7 mouse cellular contexts compared by ENCODE assay signal in the genomic region with DNA sequence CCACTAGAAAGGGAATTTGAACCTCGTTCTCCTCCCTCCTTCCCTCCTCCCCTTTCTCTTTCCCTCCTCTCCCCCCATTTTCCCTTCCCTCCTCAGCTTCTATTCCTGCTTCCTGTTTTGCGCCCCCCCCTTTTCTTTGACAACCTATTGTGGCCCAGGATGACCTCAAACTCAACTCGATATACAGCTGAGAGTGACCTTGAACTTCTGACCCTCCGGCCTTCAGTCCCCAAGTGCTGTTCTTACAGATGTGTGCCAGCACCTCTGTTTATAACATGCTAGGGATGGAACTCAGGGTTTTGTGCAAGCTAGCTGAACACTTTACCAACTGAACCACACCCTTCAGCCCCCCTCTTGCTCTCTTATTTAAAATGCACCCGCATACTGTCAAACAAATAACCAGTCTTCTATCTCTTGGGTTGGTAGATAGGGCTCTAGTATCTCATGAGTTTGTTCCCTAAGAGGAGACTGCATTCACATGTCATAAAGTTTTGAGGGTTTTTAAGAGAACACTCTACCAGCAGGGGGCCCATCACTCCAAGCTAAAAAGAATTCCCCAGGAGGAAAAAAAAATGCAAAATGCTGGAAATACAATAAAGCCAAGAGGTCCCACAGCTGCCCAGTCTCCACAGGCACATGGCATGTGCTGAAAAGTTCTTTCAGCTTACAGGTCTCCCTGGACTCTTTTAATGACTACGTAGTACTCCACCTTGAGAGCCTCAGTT. TPM values are rescaled to one million over a fixed set of nuclear protein-coding genes. Genes with fewer than 3 reads are reported as not detected.
DNase-seq lines count a peak whose midpoint lies in the region; ATAC-seq and TF ChIP-seq lines count a peak whose summit lies in the region.

No protein-coding gene starts in this region.

- no peaks in the 10 kb centered on the region for H3K36me3 ChIP-seq in MEL (ENCODE audit: control insufficient read depth in 1 of 2, insufficient read depth in 2 of 2, low read length in 2 of 2)

- no peaks in the 10 kb centered on the region for H3K27me3 ChIP-seq in MEL (ENCODE audit: control insufficient read depth in 1 of 2, insufficient read depth in 2 of 2, low read length in 2 of 2)

- H3K27ac ChIP-seq in MEL (ENCODE audit: control insufficient read depth, low read depth, low read length) = no peak overlapping the region

- no peak overlapping the region for H3K9ac ChIP-seq in MEL (ENCODE audit: control insufficient read depth, low read depth, low read length, poor library complexity, severe bottlenecking)

- no peak for TF ChIP-seq CTCF in MEL (IDR thresholded peaks at IDR 0.05 in 2 of 3, conservative IDR thresholded peaks at IDR 0.05 in 1 of 3; ENCODE audit: control insufficient read depth in 1 of 3, insufficient read depth in 1 of 3, low read depth in 2 of 3, low read length in 3 of 3, poor library complexity in 1 of 3, severe bottlenecking in 1 of 3)

- TF ChIP-seq RAD21 in MEL (IDR thresholded peaks at IDR 0.05; ENCODE audit: low read depth, low read length) = 0 out of 2 replicates have a peak, but pooled peaks have one; percentile 0

- ATAC-seq in erythroblast, adult 5-6 weeks (replicated peaks; ENCODE audit: low FRiP score, poor library complexity, severe bottlenecking) = no peak

- no peak for TF ChIP-seq POLR2A in MEL (IDR thresholded peaks at IDR 0.05; ENCODE audit: control insufficient read depth in 1 of 2, insufficient read depth in 1 of 2, low read depth in 1 of 2, low read length in 2 of 2, poor library complexity in 1 of 2)

- H3K4me1 ChIP-seq in MEL (ENCODE audit: control insufficient read depth in 1 of 2, insufficient read depth in 2 of 2, low read length in 2 of 2) = no peaks in the 10 kb centered on the region

- no peak for TF ChIP-seq EP300 in MEL (IDR thresholded peaks at IDR 0.05; ENCODE audit: low read depth in 1 of 2, low read length in 2 of 2)

- peak; percentile 54 for DNase-seq in kidney, adult 9 months
- no peak for DNase-seq in kidney, adult 11 months
- DNase-seq in A20 (ENCODE audit: low read depth, low spot score) (peak; percentile 16), MEL (ENCODE audit: low read depth, low spot score) (no peak)
- DNase-seq in heart, postnatal 36 days = peak; percentile 32 to 42
- no peak for DNase-seq in spleen, postnatal 10 days (ENCODE audit: low spot score in 2 of 2)

- no peaks in the 10 kb centered on the region for H3K79me2 ChIP-seq in MEL (ENCODE audit: control insufficient read depth, insufficient read depth, low read length, poor library complexity)

- H3K4me3 ChIP-seq in MEL (ENCODE audit: control insufficient read depth in 1 of 2, insufficient read depth in 1 of 2, low read depth in 2 of 2, low read length in 2 of 2) = no peak overlapping the region

- intact Hi-C loops in heart, postnatal 36 days (cut with DNase I) = loop anchor here (1.0 to 5.0 kb wide), 3 partner anchors 227 to 426 kb away; no protein-coding TSS in a partner anchor

- H3K9me3 ChIP-seq in MEL (replicated peaks; ENCODE audit: insufficient read depth, low read length) = no peaks in the 10 kb centered on the region

TF ChIP-seq in MEL, 35 proteins besides CTCF, POLR2A, EP300 and RAD21:
- TF ChIP-seq MAX (IDR thresholded peaks at IDR 0.05; ENCODE audit: low read length) = no peak
- no peak for TF ChIP-seq USF2 (IDR thresholded peaks at IDR 0.05; ENCODE audit: borderline replicate concordance in 1 of 2, insufficient read depth in 1 of 2, low read depth in 1 of 2, low read length in 2 of 2)
- no peak for TF ChIP-seq JUND (IDR thresholded peaks at IDR 0.05; ENCODE audit: low read depth, low read length)
- TF ChIP-seq ETS1 (IDR thresholded peaks at IDR 0.05; ENCODE audit: low read depth, low read length) = no peak
- no peak for TF ChIP-seq HCFC1 (IDR thresholded peaks at IDR 0.05; ENCODE audit: low read depth, low read length)
- no peak for TF ChIP-seq CHD1 (IDR thresholded peaks at IDR 0.05; ENCODE audit: low read depth, low read length)
- no peak for TF ChIP-seq TCF12 (IDR thresholded peaks at IDR 0.05; ENCODE audit: low read depth, low read length)
- no peak for TF ChIP-seq ZC3H11A (IDR thresholded peaks at IDR 0.05; ENCODE audit: low read depth, low read length)
- no peak for TF ChIP-seq MYC (IDR thresholded peaks at IDR 0.05; ENCODE audit: low read depth, low read length)
- TF ChIP-seq ZNF384 (IDR thresholded peaks at IDR 0.05; ENCODE audit: low read depth, low read length) = no peak
- TF ChIP-seq NRF1 (IDR thresholded peaks at IDR 0.05; ENCODE audit: insufficient read depth, low read depth, low read length, poor library complexity, severe bottlenecking) = no peak
- TF ChIP-seq ELF1 (IDR thresholded peaks at IDR 0.05; ENCODE audit: low read depth, low read length) = no peak

RNA-seq across cellular contexts. Expression of a gene that starts 20.8 kb away (rescaled TPM):
- total RNA-seq in MEL (2012; rRNA removed) = not detected in 2 replicates
- polyA plus RNA-seq in MEL (2012; ENCODE audit: insufficient read depth in 1 of 2, insufficient read length in 2 of 2, low read depth in 1 of 2, low replicate concordance in 2 of 2, missing spikeins in 1 of 2) = not detected
- under 1 TPM; 0.64 to 0.84 TPM for total RNA-seq in heart, postnatal 36 days (2021)
- not detected in 2 replicates for total RNA-seq in erythroblast, adult 5-6 weeks (2015; ENCODE audit: low replicate concordance)
- not detected in 2 replicates for total RNA-seq in erythroblast, adult 5-6 weeks (2017; ENCODE audit: low replicate concordance)

Comparison
In these comparisons a context has a peak if more than half of its experiments do, and no peak if none do; other contexts are left out.
1. DNase-seq: peak in kidney, adult 9 months (single experiment), A20 (single experiment) and heart, postnatal 36 days (2 of 2); none in kidney, adult 11 months (single experiment), MEL (single experiment) and spleen, postnatal 10 days (0 of 2).